Mouse (Mus musculus) bone marrow, adult 2 months (tissue): ENCODE measurements around the gene Gm21190.

ENCODE experiments used
- CTCF ChIP-seq: fragments of 200-500 bp; IDR thresholded peaks from 2 replicates; pipeline ENCODE4 v1.5.1; 2011; ENCODE audit warnings: low read length, control low read depth; ENCODE audit not compliant: control insufficient read depth, insufficient read depth
- POLR2A ChIP-seq: fragments of 200-500 bp; IDR thresholded peaks from 2 replicates; pipeline ENCODE4 v1.6.1; 2011; ENCODE audit warnings: low read depth, mild to moderate bottlenecking, control low read depth, low read length, borderline replicate concordance; ENCODE audit not compliant: control insufficient read depth

DNA sequence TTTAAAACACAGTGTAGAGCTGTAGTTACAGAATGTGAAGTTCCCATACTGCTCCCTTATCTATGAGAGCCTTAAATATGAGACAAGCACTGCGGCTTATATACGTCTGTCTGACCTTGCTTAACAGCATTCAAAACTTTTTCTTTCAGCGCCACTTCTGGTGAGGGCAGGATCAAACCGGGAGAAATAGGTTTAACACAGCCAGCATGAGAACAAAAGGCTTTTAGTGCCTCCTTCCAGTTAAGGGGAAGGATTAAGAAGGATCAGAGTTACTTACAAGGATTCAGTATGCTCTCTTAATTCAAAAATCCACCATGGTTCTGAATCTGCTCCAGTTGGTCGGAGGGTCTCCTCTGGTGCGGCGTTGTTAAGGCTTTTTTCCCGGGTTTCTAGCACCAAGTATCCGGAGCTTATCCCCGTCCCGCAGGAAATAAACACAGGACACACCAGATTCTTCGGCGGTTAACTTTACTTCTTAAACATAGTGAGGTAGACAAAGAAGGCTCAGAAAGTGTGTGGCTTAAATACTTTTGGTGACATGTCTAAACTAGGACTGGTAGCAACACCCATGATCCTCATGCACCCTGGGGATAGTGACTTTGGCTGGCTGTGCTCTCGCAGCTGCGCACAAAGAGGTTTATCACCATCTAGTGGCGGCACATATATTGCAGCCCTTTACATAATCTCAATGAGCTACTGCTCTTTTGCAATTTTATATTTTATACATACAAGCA lies 22.3 kb downstream of the Gm21190 start:
- TF ChIP-seq CTCF (peak; percentile 37; the same call in 1 of the 2 replicates), POLR2A (no peak)
